Mouse (Mus musculus): Measurements from ENCODE around the gene Ino80. TPM values are rescaled to one million over a fixed set of nuclear protein-coding genes. Genes with fewer than 3 reads are reported as not detected.

Gene Ino80
- total and polyA plus RNA-seq, 3 experiments: 10.6 to 17.8 (median 11.4) TPM

DNA sequence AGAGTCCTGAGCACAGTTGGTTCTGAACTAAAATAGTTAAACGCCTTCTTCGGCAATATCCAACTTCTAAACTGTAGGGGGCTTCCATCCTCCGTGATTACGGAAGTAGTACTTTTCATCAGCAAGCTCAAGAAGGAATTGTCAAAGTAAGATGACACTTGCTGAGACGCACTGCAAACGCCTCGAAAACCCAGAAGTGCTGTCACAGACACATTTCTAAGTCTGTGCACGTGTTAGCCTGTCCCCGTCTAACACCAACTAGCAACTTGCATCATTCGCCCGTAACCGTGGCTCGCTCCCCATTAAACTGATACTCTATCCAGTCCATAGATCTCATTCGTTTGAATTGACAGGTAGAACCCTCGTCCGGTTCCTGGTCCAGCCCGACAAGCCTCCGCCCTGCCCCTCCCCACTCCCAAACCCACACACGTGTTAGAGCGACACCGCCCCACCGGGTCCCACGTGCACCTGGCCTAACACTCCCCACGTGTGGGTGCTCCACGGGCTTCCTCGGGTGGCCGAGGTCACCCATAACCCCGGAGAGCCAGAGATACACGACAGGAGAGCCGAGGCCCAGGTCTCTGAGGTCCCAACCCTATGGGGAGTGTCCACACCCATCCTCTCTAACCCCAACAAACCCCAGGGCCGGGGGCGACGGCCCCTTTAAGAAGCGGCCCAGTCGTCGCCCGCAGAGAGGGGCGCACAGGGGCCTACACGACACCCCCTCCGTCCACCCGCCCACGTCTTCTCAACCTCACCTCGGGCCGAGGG, 681 bp downstream of the Ino80 start:
- DNase-seq (ENCODE audit: extremely low read depth): peak; percentile 74

DNA sequence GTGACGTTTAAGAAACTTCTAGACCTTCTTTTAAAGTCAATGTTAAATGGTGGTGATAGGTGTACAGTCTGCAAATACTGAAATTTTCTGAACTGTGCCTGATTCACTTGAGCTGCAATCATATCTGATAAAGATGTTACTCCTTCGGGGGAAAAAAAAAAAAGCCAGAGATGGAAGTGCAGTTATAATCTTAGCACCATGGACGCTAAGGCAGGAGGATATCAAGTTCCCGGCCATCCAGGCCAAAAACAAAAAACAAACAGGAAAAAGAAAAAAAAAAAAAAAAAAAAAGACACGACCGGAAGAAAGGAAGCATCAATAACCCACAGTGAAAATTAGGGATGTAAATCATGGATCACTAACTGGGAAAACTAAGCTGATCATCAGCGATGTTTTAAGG, 1.3 kb downstream of the Ino80 start:
- DNase-seq (ENCODE audit: extremely low read depth): no peak
- peaks cover 3 to 24% of the 10 kb centered on the region in 2 experiments for H3K36me3 ChIP-seq (replicated peaks in 1 of 2; ENCODE audit: control insufficient read depth in 1 of 2, insufficient read depth in 1 of 2, low read length in 1 of 2)
- H3K27ac ChIP-seq (ENCODE audit: insufficient read depth, low read depth): no peak overlapping the region
- dilution Hi-C loops (cut with MboI; ENCODE audit: extremely low pct_ligation_motif_present, extremely low pct_unique_long_range_greater_than_20kb, low sequenced_read_pairs): no loop called here
- no peaks in the 10 kb centered on the region for H3K27me3 ChIP-seq (replicated peaks)
- peak overlapping the region; percentile 86 to 93 (median 86) for H3K4me3 ChIP-seq (replicated peaks in 1 of 3; ENCODE audit: low read depth in 2 of 3, low read length in 2 of 3, poor library complexity in 1 of 3)
- peaks cover 5 to 21% of the 10 kb centered on the region in 2 experiments; a peak in 3 of 4 replicates for H3K4me1 ChIP-seq (ENCODE audit: control insufficient read depth in 1 of 2, insufficient read depth in 2 of 2)
- peaks cover 53% of the 10 kb centered on the region for H3K79me2 ChIP-seq (replicated peaks; ENCODE audit: control insufficient read depth, extremely low read depth, insufficient read depth, poor library complexity, severe bottlenecking)
- in situ Hi-C loops (cut with MboI; ENCODE audit: low pct_ligation_motif_present, low pct_unique_long_range_greater_than_20kb, low sequenced_read_pairs): no loop called here
- no peaks in the 10 kb centered on the region for H3K9me3 ChIP-seq (replicated peaks; ENCODE audit: low read length)
- H3K4me2 ChIP-seq (ENCODE audit: insufficient read depth, low read depth, poor library complexity, severe bottlenecking): peak overlapping the region; percentile 94
- H3K9ac ChIP-seq (ENCODE audit: insufficient read depth, low read depth): peak overlapping the region; percentile 99
- 0 out of 2 replicates have a peak, but pooled peaks have one; percentile 0 for TF ChIP-seq MAZ (IDR thresholded peaks at IDR 0.05; ENCODE audit: low read depth, low read length)
- peak; percentile 85 for TF ChIP-seq ZNF384 (IDR thresholded peaks at IDR 0.05; ENCODE audit: low read depth, low read length)
- TF ChIP-seq MXI1 (IDR thresholded peaks at IDR 0.05; ENCODE audit: low read depth, low read length): no peak

More for the DNA sequence above, 681 bp downstream of the Ino80 start:
- H3K27ac ChIP-seq (ENCODE audit: insufficient read depth, low read depth): peak overlapping the region; percentile 70
- H3K27me3 ChIP-seq (replicated peaks): no peaks in the 10 kb centered on the region
- TF ChIP-seq EP300 (IDR thresholded peaks at IDR 0.05; ENCODE audit: low read length) (no peak), BHLHE40 (IDR thresholded peaks at IDR 0.05; ENCODE audit: low read depth, low read length) (peak; percentile 89), HCFC1 (IDR thresholded peaks at IDR 0.05; ENCODE audit: low read depth, low read length) (no peak), MAX (IDR thresholded peaks at IDR 0.05; ENCODE audit: low read length) (peak; percentile 97), MAFK (IDR thresholded peaks at IDR 0.05; ENCODE audit: insufficient replicate concordance, low read length) (no peak), JUN (IDR thresholded peaks at IDR 0.05; ENCODE audit: insufficient read depth, low read depth, low read length) (0 out of 2 replicates have a peak, but pooled peaks have one; percentile 13), PAX5 (IDR thresholded peaks at IDR 0.05; ENCODE audit: low read length) (no peak), ETS1 (conservative IDR thresholded peaks at IDR 0.05; ENCODE audit: low read depth, low read length) (no peak), SIN3A (IDR thresholded peaks at IDR 0.05; ENCODE audit: low read length) (peak; percentile 92), POLR2AphosphoS2 (IDR thresholded peaks at IDR 0.05; ENCODE audit: low read depth, low read length) (no peak), POLR2A (IDR thresholded peaks at IDR 0.05; ENCODE audit: low read depth, low read length) (peak; percentile 53), RAD21 (IDR thresholded peaks at IDR 0.05; ENCODE audit: low read depth, low read length) (no peak), CHD1 (IDR thresholded peaks at IDR 0.05; ENCODE audit: low read depth, low read length) (no peak), NRF1 (IDR thresholded peaks at IDR 0.05; ENCODE audit: low read depth, low read length) (no peak), KAT2A (IDR thresholded peaks at IDR 0.05; ENCODE audit: insufficient replicate concordance, low read length) (no peak), ZC3H11A (IDR thresholded peaks at IDR 0.05; ENCODE audit: low read depth, low read length) (no peak), ZNF384 (IDR thresholded peaks at IDR 0.05; ENCODE audit: low read depth, low read length) (no peak), USF2 (conservative IDR thresholded peaks at IDR 0.05; ENCODE audit: low read depth, low read length) (no peak), MAZ (IDR thresholded peaks at IDR 0.05; ENCODE audit: low read depth, low read length) (0 out of 2 replicates have a peak, but pooled peaks have one; percentile 1), ZMIZ1 (IDR thresholded peaks at IDR 0.05; ENCODE audit: low read depth, low read length) (no peak), MYC (IDR thresholded peaks at IDR 0.05; ENCODE audit: low read depth, low read length) (peak; percentile 98), E2F4 (IDR thresholded peaks at IDR 0.05; ENCODE audit: insufficient replicate concordance, low read depth, low read length) (no peak), TBP (conservative IDR thresholded peaks at IDR 0.05; ENCODE audit: low read depth, low read length) (0 out of 2 replicates have a peak, but pooled peaks have one; percentile 39), CHD2 (IDR thresholded peaks at IDR 0.05; ENCODE audit: low read length) (no peak), ELF1 (IDR thresholded peaks at IDR 0.05; ENCODE audit: low read depth, low read length) (peak; percentile 71), IRF4 (IDR thresholded peaks at IDR 0.05; ENCODE audit: low read depth, low read length) (no peak), TCF12 (IDR thresholded peaks at IDR 0.05; ENCODE audit: low read depth, low read length) (no peak), MEF2A (IDR thresholded peaks at IDR 0.05; ENCODE audit: borderline replicate concordance, low read depth, low read length) (no peak), SMC3 (IDR thresholded peaks at IDR 0.05; ENCODE audit: low read depth, low read length) (no peak), USF1 (IDR thresholded peaks at IDR 0.05; ENCODE audit: low read depth, low read length) (peak; percentile 24), JUND (conservative IDR thresholded peaks at IDR 0.05; ENCODE audit: low read depth, low read length) (no peak), MXI1 (IDR thresholded peaks at IDR 0.05; ENCODE audit: low read depth, low read length) (peak; percentile 100), RCOR1 (conservative IDR thresholded peaks at IDR 0.05; ENCODE audit: low read depth, low read length) (no peak), ZKSCAN1 (IDR thresholded peaks at IDR 0.05; ENCODE audit: borderline replicate concordance, low read depth, low read length) (no peak), GABPA (IDR thresholded peaks at IDR 0.05; ENCODE audit: insufficient replicate concordance, low read depth, low read length) (no peak), NELFE (IDR thresholded peaks at IDR 0.05; ENCODE audit: low read depth, low read length) (peak; percentile 6; the same call in 1 of the 2 replicates), UBTF (IDR thresholded peaks at IDR 0.05; ENCODE audit: low read depth, low read length) (no peak), CTCF (conservative IDR thresholded peaks at IDR 0.05 in 1 of 2, IDR thresholded peaks at IDR 0.05 in 1 of 2; ENCODE audit: low read depth in 2 of 2, low read length in 2 of 2) (peak in 1 of 2 experiments; percentile 36; a peak in 2 of 4 replicates)
- peaks cover 5 to 21% of the 10 kb centered on the region in 2 experiments; a peak in 3 of 4 replicates for H3K4me1 ChIP-seq (ENCODE audit: control insufficient read depth in 1 of 2, insufficient read depth in 2 of 2)
- H3K4me2 ChIP-seq (ENCODE audit: insufficient read depth, low read depth, poor library complexity, severe bottlenecking): peak overlapping the region; percentile 94
- H3K79me2 ChIP-seq (replicated peaks; ENCODE audit: control insufficient read depth, extremely low read depth, insufficient read depth, poor library complexity, severe bottlenecking): peaks cover 47% of the 10 kb centered on the region
- H3K36me3 ChIP-seq (replicated peaks in 1 of 2; ENCODE audit: control insufficient read depth in 1 of 2, insufficient read depth in 1 of 2, low read length in 1 of 2): peaks cover 3 to 21% of the 10 kb centered on the region in 2 experiments
- dilution Hi-C loops (cut with MboI; ENCODE audit: extremely low pct_ligation_motif_present, extremely low pct_unique_long_range_greater_than_20kb, low sequenced_read_pairs) (no loop called here), in situ Hi-C loops (cut with MboI; ENCODE audit: low pct_ligation_motif_present, low pct_unique_long_range_greater_than_20kb, low sequenced_read_pairs) (no loop called here)
- peak overlapping the region; percentile 86 to 93 (median 86) for H3K4me3 ChIP-seq (replicated peaks in 1 of 3; ENCODE audit: low read depth in 2 of 3, low read length in 2 of 3, poor library complexity in 1 of 3)
- H3K9me3 ChIP-seq (replicated peaks; ENCODE audit: low read length): no peaks in the 10 kb centered on the region
- H3K9ac ChIP-seq (ENCODE audit: insufficient read depth, low read depth): peak overlapping the region; percentile 99
